Mouse (Mus musculus) liver, embryonic 15.5 days (tissue): ENCODE data around the gene Slc36a2. TPM values are rescaled to one million over a fixed set of nuclear protein-coding genes. Genes with fewer than 3 reads are reported as not detected.

ENCODE experiments used
- ATAC-seq: fragments of 200-750 bp; cut with Nextera tagmentation; 2 replicates; pipeline ENCODE4 v1.8.0; 2017; ENCODE audit warnings: moderate number of reproducible peaks, mild to moderate bottlenecking, moderate library complexity; ENCODE audit not compliant: insufficient read depth
- H3K27ac ChIP-seq: fragments of 300-500 bp; sonication (generic); replicated peaks from 2 replicates; pipeline ENCODE4 v1.5.1; 2015; ENCODE audit warnings: mild to moderate bottlenecking, inconsistent platforms
- H3K27me3 ChIP-seq: fragments of 300-500 bp; sonication (generic); 2 replicates; pipeline ENCODE4 v1.6.1; 2015; ENCODE audit warnings: mild to moderate bottlenecking, inconsistent platforms
- H3K36me3 ChIP-seq: fragments of 300-500 bp; sonication (generic); replicated peaks from 2 replicates; pipeline ENCODE4 v1.6.1; 2015; ENCODE audit warnings: moderate library complexity, mild to moderate bottlenecking, inconsistent platforms
- H3K4me1 ChIP-seq: fragments of 300-500 bp; sonication (generic); replicated peaks from 2 replicates; pipeline ENCODE4 v1.6.1; 2015; ENCODE audit warnings: inconsistent platforms
- H3K4me2 ChIP-seq: fragments of 300-500 bp; sonication (generic); 2 replicates; pipeline ENCODE4 v1.6.1; 2015; ENCODE audit warnings: moderate library complexity, mild to moderate bottlenecking, inconsistent platforms
- H3K4me3 ChIP-seq: fragments of 300-500 bp; sonication (generic); replicated peaks from 2 replicates; pipeline ENCODE4 v1.5.1; 2015; ENCODE audit warnings: mild to moderate bottlenecking, inconsistent platforms
- H3K9ac ChIP-seq: fragments of 300-500 bp; sonication (generic); 2 replicates; pipeline ENCODE4 v1.6.1; 2015; ENCODE audit warnings: moderate library complexity, mild to moderate bottlenecking, inconsistent platforms
- H3K9me3 ChIP-seq: fragments of 300-500 bp; sonication (generic); replicated peaks from 2 replicates; pipeline ENCODE4 v1.6.1; 2016; ENCODE audit warnings: inconsistent platforms
- WGBS: fragments of 180-500 bp; shearing (Covaris S2); methylation state at CpG from one replicate; pipeline ENCODE4 v1.1.7; 2015; ENCODE audit warnings: mixed read lengths; ENCODE audit not compliant: insufficient replicate concordance; 5-methylcytosine and 5-hydroxymethylcytosine counted together
- polyA plus RNA-seq: library from polyadenylated mRNA; unstranded; fragments of >200 nt; fragmentation: Nextera tagmentation; extraction: Ambion mirVana; gene quantifications from 2 replicates; pipeline ENCODE4 v1.2.1, GENCODE M21; 2015

Slc36a2 gene
- polyA plus RNA-seq, 1 experiment from 2014 or later: 27.3 TPM

DNA sequence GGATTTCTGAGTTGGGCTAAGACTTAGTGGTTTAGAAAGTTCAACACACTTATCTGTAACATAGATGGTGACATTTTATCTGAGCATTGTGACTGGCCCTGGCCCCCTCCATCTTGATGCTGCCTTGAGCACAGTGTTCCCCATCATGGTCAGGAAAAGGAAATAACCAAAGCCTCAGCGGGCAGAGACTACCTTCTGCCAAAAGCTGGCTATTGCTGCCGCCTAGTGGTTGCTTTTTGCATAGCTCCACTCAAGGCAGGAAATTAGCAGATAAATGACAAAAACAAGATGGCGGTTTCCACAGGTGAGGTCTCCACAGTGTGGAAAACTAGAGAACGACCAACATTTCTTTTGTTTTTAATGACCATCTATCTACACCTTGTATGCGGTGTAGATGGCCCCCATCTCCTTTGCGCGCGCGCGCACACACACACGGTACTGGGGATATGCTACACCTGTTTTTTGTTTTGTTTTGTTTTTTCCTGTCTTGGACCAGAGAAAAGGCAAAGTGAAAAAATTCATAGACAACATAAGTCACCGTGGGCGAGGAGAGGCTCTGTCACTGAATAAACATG is 26.0 kb downstream of the Slc36a2 start:
- no peaks in the 10 kb centered on the region for H3K27me3 ChIP-seq
- no peaks in the 10 kb centered on the region; the same call in 1 of the 2 replicates for H3K4me1 ChIP-seq
- H3K4me2 ChIP-seq: no peak overlapping the region
- WGBS: 47% methylated on average over 13 of the region's 13 CpGs
- no peak for ATAC-seq
- no peaks in the 10 kb centered on the region for H3K36me3 ChIP-seq
- no peaks in the 10 kb centered on the region for H3K9me3 ChIP-seq
- H3K4me3 ChIP-seq: no peak overlapping the region
- no peak overlapping the region for H3K27ac ChIP-seq
- H3K9ac ChIP-seq: no peak overlapping the region

GRCm38 (mm10) chr11:55155070-55155421 is 29.8 kb downstream of the Slc36a2 start:
- H3K36me3 ChIP-seq: no peaks in the 10 kb centered on the region
- peak overlapping the region; percentile 45 for H3K27ac ChIP-seq
- no peak for ATAC-seq
- H3K9ac ChIP-seq: no peak overlapping the region
- H3K4me3 ChIP-seq: no peak overlapping the region
- H3K4me2 ChIP-seq: no peak overlapping the region
- no peaks in the 10 kb centered on the region for H3K27me3 ChIP-seq
- 23% methylated on average over 6 of the region's 6 CpGs for WGBS
- no peaks in the 10 kb centered on the region for H3K9me3 ChIP-seq
- no peaks in the 10 kb centered on the region; the same call in 1 of the 2 replicates for H3K4me1 ChIP-seq

- Histone ChIP-seq H3K27me3 (no peaks in the 10 kb centered on the region), H3K27ac (peak overlapping the region; percentile 55), H3K4me3 (no peak overlapping the region), H3K9me3 (no peaks in the 10 kb centered on the region), H3K36me3 (no peaks in the 10 kb centered on the region), H3K4me1 (no peaks in the 10 kb centered on the region; the same call in 1 of the 2 replicates), H3K4me2 (no peak overlapping the region), H3K9ac (no peak overlapping the region)
- WGBS: 7% methylated on average over 3 of the region's 3 CpGs
- ATAC-seq: no peak
Observed at GRCm38 (mm10) chr11:55154398-55155069, 30.3 kb downstream of the Slc36a2 start.

- H3K4me3 ChIP-seq: no peak within 1 kb of the TSS
- no peak for ATAC-seq
- WGBS: 48% methylated on average over 3 of the region's 3 CpGs
Observed at GRCm38 (mm10) chr11:55151608-55152007, 33.3 kb downstream of the Slc36a2 start, which contains the start of gene Slc36a3. Slc36a3 (minus strand) TSS chr11:55151708.

DNA sequence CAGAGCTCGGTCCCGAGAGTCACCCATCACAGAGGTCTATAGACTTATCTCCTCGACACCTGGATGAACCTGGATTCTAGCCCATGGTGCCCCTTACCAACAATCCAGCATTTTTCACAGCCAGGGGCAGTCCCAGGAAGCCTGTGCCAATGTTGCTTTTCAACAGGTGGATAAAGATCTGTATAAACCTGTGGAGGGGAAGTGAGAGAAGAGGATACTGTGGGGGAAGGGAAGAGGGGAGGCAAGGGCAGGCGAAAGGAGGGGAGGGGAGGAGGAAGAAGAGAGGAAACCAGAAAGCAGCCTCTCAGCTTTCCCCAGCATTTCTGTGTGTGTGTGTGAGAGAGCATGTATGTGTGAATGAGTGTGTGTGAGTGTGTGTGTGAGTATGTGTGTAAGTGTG is 36.4 kb downstream of the Slc36a2 start:
- ATAC-seq: no peak
- no peak overlapping the region for H3K9ac ChIP-seq
- H3K4me1 ChIP-seq: no peaks in the 10 kb centered on the region; the same call in 1 of the 2 replicates
- 40% methylated on average over 4 of the region's 4 CpGs for WGBS
- no peak overlapping the region for H3K27ac ChIP-seq
- no peaks in the 10 kb centered on the region for H3K36me3 ChIP-seq
- no peaks in the 10 kb centered on the region for H3K27me3 ChIP-seq
- H3K4me3 ChIP-seq: no peak overlapping the region
- no peak overlapping the region for H3K4me2 ChIP-seq
- no peaks in the 10 kb centered on the region; the same call in 1 of the 2 replicates for H3K9me3 ChIP-seq

More at GRCm38 (mm10) chr11:55151608-55152007, 33.3 kb downstream of the Slc36a2 start, which contains the start of gene Slc36a3:
- no peaks in the 10 kb centered on the region for H3K9me3 ChIP-seq
- no peak within 1 kb of the TSS for H3K9ac ChIP-seq
- H3K4me2 ChIP-seq: no peak within 1 kb of the TSS
- no peaks in the 10 kb centered on the region for H3K36me3 ChIP-seq
- no peaks in the 10 kb centered on the region; the same call in 1 of the 2 replicates for H3K4me1 ChIP-seq
- no peaks in the 10 kb centered on the region for H3K27me3 ChIP-seq
- H3K27ac ChIP-seq: no peak within 1 kb of the TSS

DNA sequence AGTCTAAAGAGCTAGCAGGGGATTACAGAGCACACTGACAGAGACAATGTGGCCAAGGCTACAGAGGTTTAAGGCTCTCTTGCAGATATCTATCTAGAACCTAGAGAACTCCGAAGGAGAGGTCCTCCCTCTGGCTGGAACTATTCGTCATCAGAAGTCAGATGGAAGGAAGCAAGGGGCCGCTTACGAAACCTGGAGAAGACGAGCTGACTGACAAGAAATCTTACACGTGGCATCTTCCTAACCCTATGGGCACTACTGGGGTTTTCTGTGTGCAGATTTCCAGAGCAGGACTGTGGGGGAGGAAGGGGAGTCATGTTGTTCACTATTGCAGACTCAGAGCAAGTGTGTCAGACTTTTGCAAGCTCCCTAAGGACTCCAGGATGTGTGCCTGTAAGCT is 37.5 kb downstream of the Slc36a2 start:
- no peaks in the 10 kb centered on the region for H3K36me3 ChIP-seq
- H3K4me2 ChIP-seq: no peak overlapping the region
- H3K4me3 ChIP-seq: no peak overlapping the region
- no peaks in the 10 kb centered on the region; the same call in 1 of the 2 replicates for H3K4me1 ChIP-seq
- H3K9ac ChIP-seq: no peak overlapping the region
- 23% methylated on average over 6 of the region's 6 CpGs for WGBS
- H3K27ac ChIP-seq: no peak overlapping the region
- H3K27me3 ChIP-seq: no peaks in the 10 kb centered on the region
- H3K9me3 ChIP-seq: no peaks in the 10 kb centered on the region; the same call in 1 of the 2 replicates
- ATAC-seq: no peak

- no peaks in the 10 kb centered on the region for H3K36me3 ChIP-seq
Observed at GRCm38 (mm10) chr11:55146855-55147254, 38.0 kb downstream of the Slc36a2 start.

DNA sequence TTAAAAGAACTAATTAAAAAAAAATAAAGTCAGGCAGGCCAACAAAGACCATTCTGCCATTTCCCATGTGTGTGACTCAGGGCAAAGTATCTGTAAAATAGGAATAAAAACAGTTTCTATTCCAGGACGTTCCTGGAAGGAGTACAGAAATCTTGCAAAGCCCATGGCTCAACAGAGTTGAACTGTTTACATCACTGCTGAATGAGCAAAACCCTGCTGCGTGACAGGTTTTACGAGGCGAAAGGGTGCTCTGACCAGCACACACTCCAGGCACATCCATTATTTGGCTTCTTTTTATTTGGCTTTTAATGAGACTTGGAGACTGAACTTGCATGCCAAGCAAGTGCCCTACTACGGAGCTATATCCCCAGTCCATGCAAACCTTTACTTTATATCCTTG is 40.9 kb downstream of the Slc36a2 start:
- Histone ChIP-seq H3K4me2 (no peak overlapping the region), H3K9me3 (no peaks in the 10 kb centered on the region; the same call in 1 of the 2 replicates), H3K9ac (no peak overlapping the region), H3K36me3 (no peaks in the 10 kb centered on the region), H3K27ac (no peak overlapping the region), H3K4me1 (no peaks in the 10 kb centered on the region; the same call in 1 of the 2 replicates), H3K27me3 (no peaks in the 10 kb centered on the region), H3K4me3 (no peak overlapping the region)
- no peak for ATAC-seq
- 65% methylated on average over 5 of the region's 5 CpGs for WGBS

More at GRCm38 (mm10) chr11:55146855-55147254, 38.0 kb downstream of the Slc36a2 start:
- Histone ChIP-seq H3K9me3 (no peaks in the 10 kb centered on the region; the same call in 1 of the 2 replicates), H3K27ac (no peak overlapping the region), H3K4me2 (no peak overlapping the region), H3K9ac (no peak overlapping the region), H3K4me3 (no peak overlapping the region), H3K27me3 (no peaks in the 10 kb centered on the region), H3K4me1 (no peaks in the 10 kb centered on the region; the same call in 1 of the 2 replicates)
- ATAC-seq: no peak
- 57% methylated on average over 1 of the region's 1 CpGs for WGBS

- H3K9ac ChIP-seq: no peak overlapping the region
- no peak overlapping the region for H3K27ac ChIP-seq
- H3K4me3 ChIP-seq: no peak overlapping the region
- H3K9me3 ChIP-seq: no peaks in the 10 kb centered on the region; the same call in 1 of the 2 replicates
- no peak overlapping the region for H3K4me2 ChIP-seq
- WGBS: 63% methylated on average over 4 of the region's 4 CpGs
- no peak for ATAC-seq
- H3K4me1 ChIP-seq: no peaks in the 10 kb centered on the region
- H3K27me3 ChIP-seq: no peaks in the 10 kb centered on the region
- no peaks in the 10 kb centered on the region for H3K36me3 ChIP-seq
Observed at GRCm38 (mm10) chr11:55141502-55141901, 43.4 kb downstream of the Slc36a2 start.

DNA sequence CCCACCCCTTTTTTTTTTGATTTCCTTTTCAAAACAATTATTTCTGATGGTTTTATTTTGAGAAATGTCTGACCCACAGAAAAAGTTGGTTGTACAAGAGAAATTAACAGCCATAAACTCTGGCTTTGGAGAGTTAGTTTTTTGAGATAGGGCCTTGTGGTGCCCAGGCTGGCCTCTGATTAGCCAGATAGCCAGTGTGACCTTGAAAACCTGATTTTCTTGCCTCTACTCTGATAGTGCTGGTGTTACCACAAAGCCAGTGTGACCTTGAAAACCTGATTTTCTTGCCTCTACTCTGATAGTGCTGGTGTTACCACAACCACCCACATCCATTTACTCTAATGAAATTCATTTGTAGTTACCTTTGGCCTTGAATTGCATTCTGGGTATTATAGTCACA is 47.2 kb downstream of the Slc36a2 start:
- H3K4me3 ChIP-seq: no peak overlapping the region
- no peaks in the 10 kb centered on the region for H3K9me3 ChIP-seq
- H3K4me2 ChIP-seq: no peak overlapping the region
- ATAC-seq: no peak
- no peak overlapping the region for H3K9ac ChIP-seq
- no peak overlapping the region for H3K27ac ChIP-seq
- H3K36me3 ChIP-seq: no peaks in the 10 kb centered on the region
- no peaks in the 10 kb centered on the region for H3K27me3 ChIP-seq
- no peaks in the 10 kb centered on the region for H3K4me1 ChIP-seq

DNA sequence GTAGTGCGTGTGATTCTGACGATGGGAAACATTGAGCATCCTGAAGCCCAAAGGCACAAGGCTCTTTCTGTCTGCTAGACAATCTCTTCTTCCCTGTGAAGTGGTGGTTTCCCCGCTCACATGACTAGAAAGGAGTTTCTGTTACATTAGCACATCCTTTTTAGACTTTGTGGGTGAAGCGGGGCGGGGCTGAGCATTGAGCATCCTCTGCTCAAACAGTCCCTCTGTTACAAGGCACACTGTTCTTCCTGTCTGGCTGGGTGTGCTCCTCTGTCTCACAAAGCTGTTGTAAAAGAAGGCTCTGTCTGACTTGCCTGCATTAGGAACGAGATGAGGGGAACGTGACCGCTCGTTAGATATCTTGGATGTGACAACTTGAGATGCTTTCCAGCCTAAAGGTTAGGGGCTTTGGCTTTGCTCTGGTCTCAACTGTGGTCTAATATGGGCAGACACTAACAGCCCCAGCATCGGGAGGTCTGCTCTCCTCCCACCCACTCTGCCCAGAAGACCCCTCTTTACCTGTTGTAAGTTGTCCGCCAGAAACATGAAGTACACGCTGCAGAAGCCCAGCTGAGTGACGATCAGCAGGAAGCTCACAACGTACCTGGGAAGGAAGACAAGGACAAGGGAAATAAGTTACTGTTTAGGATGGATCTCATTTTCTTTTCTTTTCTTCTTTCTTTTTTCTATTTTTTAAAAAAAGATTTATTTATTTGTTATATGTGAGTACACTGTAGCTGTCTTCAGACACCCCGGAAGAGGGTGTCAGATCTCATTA is 47.9 kb downstream of the Slc36a2 start:
- Histone ChIP-seq H3K4me2 (no peak overlapping the region), H3K4me3 (no peak overlapping the region), H3K27ac (no peak overlapping the region), H3K9me3 (no peaks in the 10 kb centered on the region), H3K9ac (no peak overlapping the region), H3K36me3 (no peaks in the 10 kb centered on the region), H3K27me3 (no peaks in the 10 kb centered on the region), H3K4me1 (no peaks in the 10 kb centered on the region)
- 61% methylated on average over 15 of the region's 15 CpGs for WGBS
- ATAC-seq: no peak
